Mouse (Mus musculus): ENCODE data around the gene Vmn1r85.

Vmn1r85 gene

GRCm38 (mm10) chr7:13037901-13038555 lies 56.9 kb downstream of the Vmn1r85 start, which contains the start of gene Ube2m:
Gene Ube2m, minus strand, starts transcription at chr7:13038275.
- DNase-seq, result peak; percentile 99

- DNase-seq, result peak; percentile 74
These were observed 57.6 kb downstream of the Vmn1r85 start for GRCm38 (mm10) chr7:13037366-13037765.

- peak; percentile 53 for DNase-seq
These were observed 58.2 kb downstream of the Vmn1r85 start for GRCm38 (mm10) chr7:13036806-13037205.

GRCm38 (mm10) chr7:13035211-13035855 lies 59.6 kb downstream of the Vmn1r85 start:
- DNase-seq, result no peak

GRCm38 (mm10) chr7:13034148-13034977 lies 60.6 kb downstream of the Vmn1r85 start, which contains the start of gene Chmp2a:
Gene Chmp2a, minus strand, starts transcription at chr7:13034807.
- DNase-seq, result peak; percentile 97

GRCm38 (mm10) chr7:13033451-13034147 lies 61.4 kb downstream of the Vmn1r85 start:
- no peak for DNase-seq
